Mouse (Mus musculus): Measurements from ENCODE around the gene P2ry6.

P2ry6 gene

DNA sequence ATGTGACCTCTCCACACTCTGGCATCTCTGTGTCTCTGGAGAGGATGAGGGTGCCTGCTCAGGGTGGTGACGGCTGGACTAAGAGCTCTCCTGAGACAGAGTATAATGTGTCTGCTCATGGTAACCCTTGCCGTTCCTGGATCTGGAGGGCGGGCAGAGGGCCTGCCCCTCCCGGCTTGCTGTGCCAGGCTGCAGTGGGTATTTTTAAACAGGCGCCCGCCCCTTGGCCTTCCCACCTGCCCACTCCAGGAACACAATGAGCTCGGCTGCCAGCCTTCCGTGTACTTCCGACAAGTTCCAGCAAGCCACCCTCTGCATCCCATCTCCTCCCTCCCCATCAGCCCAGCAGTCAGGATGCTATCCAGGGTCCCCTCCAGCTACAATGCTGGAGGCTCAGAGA is 62.7 kb downstream of the P2ry6 start:
- DNase-seq = peak in 1 of 2 experiments; percentile 50

DNA sequence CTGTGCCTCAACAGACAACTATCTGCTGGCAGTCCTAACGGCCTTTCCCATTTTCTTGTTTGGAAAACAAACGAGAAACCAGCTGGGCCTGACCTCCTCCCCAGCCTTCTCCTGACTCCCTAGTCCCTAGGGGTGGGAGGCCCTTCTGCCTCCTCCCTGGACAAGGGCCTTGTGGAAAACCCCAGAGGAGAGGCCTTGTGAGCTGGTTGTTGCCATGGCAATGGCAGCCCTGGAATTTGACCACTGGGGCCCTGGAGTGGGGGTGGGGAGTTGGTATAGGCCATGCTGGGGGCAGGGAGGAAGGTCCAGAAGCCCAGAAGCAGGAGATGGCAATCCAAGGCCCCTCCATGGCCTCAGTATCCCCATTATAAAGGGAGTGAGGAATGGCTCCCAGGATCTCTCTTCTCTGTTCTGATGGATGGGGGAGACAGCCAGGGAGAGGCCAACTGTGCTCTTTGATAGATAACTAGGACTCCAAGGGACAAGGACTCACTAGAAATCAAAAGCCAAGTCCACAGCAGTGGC is 63.1 kb downstream of the P2ry6 start:
- DNase-seq = peak; percentile 55 to 82

DNA sequence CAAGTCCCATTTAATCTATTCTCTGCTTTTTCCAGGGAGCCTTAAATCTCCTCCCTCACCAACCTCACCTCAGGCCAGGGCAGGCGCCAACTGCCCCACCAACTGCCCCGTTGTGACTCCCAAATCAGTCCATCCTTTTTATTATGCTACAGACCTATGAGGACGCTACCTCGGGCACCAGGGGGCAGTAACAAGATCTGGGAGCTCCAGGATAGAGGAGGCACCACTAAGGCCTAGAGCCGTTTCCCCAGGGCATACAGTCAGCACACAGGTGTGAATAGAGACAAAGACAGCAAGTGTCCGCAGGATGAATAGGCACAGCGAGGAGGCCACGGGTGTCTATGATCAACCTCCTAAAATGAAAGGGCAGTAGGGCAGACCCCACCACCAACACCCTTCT is 65.9 kb downstream of the P2ry6 start:
- DNase-seq = peak; percentile 57 to 64

DNA sequence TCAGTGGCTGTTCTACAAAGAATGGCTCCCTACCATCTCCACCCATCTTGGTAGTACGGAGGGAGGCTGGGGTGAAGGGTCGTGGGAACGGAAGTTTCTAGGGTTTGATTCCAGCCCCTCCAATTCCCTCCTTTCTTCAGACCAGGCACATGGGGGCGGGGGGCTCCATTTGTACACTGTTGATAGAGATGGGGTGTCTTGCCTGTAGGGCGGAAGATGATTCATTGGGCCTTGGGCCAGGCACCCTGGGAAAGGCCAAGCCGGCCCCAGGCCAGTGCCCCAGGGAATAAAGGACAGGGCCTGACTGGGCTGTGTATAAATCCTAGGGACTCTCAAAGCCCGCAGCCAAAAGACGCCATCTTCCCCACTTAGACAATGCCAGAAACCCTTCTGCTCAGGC is 66.4 kb downstream of the P2ry6 start:
- DNase-seq = peak; percentile 54 to 84

DNA sequence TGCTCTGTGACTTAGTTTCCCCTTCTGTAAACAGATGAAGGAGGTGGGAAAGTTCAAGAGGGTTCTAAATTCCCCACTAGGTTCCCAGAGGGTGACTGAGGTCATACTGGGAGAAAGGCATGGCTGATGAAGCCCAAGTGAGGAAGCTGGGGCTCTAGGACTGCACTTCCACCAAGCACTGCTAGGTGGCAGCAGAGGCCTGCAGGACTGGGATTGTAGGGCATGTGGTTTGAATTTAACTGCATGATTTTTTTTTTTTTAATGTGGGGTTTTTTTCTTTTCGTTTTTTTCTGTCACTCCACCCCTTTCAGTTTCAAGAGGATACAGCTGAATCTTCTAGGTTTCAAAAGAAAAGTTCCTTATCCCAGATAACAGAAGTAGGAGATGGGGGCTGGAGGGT is 67.2 kb downstream of the P2ry6 start:
- peak; percentile 85 to 88 for DNase-seq

DNA sequence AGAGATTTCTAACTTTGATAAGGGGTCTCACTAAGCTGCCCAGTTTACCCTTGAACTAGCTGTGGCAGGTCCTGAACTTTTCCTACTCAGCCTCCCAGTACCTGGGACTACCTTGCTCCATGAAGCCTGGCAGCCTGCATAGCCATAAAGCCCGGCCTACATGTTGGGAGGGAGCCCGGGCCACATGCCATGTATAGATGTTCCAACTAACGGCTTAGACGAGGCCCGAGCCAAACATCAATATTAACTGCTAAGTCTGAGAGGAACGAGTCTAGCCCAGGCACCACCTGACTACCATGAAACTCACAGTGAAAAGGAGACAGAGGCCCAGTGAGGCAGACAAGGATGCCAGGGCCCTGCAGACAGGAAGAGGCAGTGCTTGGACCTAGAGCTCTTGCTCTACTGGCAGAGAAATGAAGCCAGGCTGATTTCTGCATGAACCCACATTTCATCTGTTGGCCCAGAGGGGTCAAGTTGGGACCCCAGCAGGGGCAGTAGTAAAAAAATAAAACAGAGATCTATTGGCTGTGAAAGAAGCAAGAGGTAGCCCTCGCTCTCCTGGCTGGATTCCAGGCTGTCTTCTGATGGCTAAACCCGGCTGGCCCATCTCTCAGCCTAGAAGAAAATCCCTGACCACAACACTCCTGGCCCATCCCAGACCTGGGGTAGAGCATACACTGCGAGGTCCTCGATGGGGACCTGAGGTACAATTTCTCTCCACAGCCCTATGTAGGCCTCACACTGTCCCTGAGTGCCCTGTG is 68.2 kb downstream of the P2ry6 start:
- peak in 1 of 2 experiments; percentile 55 for DNase-seq

DNA sequence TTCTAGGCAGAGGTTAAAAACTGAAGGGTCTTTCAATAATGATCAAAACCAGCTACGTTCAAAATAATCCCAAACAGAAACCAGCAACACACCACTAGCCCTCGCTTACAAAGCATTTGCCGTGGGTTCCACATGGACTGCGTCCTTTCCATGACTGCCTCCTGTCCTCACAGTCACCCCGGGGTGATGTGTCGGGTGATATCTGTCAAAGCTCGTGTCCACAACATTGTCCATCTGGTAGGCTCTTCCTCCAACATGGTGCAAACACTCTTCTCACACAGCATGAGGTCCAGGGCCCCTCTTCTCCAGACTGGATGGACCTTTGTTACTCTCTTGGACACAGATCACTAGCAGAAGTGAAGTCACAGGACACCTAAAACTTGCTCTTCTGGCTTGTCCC is 69.4 kb downstream of the P2ry6 start:
- peak; percentile 61 to 83 for DNase-seq

DNA sequence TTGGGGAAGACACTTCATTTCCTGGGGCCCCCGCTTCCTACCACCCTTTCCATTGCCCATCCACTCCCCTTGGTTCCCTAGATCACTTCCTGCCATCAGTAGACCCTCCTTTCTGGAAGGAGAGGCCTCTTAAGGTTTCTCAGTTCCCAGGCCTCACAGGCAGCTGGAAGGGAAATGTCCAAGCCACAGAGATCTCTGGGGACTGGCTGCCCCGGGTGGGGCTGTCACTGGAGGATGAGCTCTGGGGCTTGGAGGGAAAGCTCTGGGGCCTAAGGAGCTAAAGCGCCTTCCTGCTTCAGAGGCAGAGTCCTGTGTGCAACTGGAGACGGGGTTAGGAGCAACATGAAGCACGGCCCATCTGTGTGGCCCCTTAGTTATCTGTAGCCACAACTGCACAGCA is 69.8 kb downstream of the P2ry6 start:
- peak in 1 of 2 experiments; percentile 55 for DNase-seq

DNA sequence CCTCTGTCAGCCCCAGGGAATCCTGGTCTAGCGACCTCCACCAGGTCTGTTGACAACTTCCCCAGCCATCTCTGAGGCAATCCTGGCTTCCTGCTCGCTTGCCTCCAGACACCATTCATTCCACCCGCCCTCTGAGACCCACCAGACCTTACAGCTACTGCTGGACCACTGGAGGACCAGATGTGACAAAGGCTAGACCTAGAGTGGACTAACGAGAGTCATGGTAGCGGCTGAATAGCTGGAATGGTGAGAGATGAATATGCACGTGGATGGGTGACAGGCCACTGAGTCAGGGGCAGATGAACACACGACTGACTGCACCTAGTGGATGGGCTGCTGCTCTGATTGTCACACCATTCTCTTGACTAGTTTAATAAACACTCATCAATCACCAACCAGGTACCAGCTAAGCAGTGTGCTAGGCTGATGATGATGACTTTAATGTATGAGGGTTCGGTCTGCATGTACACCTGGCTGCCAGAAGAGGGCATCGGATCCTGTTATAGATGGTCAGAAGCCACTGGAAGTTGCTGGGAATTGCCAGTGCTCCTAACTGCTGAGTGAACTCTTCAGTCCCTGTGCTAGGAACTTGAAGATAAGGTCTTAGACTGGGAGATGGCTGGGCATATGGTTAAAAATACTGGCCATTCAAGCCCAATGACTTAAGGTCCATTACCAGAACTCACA is 71.9 kb downstream of the P2ry6 start:
- no peak for DNase-seq

DNA sequence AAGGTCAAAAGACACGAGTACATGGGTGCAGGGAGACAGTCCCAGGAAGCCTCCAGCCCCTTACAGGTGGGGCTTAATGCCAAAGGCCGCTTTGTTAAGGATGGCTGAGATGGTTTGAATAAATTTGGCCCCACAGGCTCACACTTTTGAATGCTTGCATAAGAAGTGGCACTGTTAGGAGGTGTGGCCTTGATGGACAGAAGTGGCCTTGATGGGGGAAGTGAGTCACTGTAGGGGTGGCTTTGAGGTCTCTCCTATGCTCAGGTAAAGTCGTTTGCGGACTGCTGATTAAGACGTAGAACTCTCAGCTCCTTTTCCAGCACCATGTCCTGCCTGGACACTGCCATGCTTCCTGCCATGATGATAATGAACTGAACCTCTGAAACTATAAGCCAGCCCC is 76.6 kb downstream of the P2ry6 start:
- no peak for DNase-seq

DNA sequence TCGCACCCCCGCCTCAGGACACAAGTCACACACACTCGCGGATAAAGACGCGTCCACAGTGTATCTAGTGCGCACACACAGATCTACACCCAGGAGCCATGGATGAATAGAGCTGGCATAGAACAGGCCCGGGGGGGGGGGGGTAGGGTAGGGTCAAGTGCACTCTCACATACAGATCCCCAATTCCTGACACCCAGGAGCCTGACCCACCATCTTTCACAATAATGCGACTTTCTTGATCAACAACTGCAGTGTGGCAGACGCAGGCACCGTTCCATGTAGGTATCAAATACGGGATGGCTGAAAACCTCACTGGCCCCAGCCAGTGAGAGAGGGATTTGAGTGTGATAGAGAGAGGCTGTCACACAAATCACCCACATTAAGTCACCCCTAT is 79.6 kb downstream of the P2ry6 start:
- no peak for DNase-seq

DNA sequence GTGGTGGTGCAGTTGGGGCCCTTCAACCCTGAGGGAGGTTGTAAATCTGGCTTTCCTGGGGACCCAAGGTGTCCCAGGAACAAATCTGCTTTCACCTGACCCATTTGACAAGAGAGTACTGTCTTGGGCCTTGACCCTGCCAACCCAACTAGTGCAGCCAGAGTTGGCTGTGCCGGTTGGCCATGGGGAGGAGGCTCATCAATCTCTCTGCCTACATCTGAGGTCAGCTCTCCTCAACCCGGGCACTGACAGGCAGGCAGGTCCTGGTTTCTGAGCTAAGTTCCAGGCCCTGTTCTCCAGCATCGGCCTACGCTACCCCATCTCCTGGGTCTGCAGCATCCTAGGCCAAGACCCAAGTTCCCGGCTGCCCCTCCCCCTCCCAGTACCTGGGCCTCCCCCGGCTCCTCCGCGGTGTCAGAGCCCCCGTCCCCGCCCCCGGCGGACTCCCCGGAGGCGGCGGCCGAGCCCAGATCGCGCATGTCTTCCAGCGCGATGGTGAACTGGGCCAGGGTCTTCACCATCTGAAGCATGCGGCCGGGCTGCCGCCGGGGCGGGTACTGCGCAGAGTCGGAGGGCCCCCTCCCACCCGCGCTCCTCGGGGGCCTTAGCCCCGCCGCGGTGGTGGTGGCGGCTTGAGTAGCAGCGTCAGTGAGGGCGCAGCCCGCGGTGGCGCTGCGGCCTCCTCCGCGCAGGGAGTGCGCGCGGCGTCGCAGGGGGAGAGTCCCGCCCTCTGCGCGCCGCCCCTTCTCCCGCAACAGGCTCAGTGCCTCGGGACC is 80.2 kb downstream of the P2ry6 start:
- DNase-seq = peak in 1 of 2 experiments; percentile 55

DNA sequence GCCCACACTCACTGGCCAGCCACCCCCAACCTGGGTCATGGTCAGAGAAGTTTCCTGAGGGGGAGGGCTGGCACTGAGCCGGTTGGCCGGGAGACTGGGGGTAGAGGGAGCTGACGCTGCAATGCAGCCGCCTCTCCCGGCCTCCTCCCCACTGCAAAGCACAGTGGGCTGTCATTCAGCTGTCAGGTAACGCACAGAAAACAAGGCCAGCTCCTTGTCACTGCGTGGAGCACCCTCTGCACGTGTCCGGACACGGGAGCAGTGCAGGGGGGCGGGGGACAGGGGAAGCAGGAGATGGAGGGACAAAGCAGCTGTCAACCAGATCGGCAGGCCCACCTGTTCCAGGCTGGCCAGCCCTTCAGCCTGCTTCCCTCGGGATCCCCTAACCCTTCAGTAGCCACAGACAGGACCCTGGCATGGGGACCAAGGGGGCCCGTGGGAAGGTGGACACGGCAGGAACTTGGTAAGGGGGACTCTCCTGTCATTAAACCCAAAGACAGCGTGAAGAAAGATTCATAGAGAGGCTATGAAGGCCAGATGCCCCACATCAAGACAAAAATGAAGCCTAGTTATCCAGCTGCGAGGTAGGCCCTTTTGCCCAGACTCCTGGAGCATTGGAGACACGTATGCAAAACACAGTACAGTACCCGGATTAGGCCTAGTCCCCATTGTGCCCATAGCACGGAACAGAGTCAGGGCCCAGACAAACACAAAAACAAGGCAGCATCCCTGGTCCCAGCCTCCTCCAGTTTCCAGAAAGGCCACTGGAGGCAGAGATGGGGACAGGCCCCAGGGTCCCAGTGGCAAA is 81.0 kb downstream of the P2ry6 start:
- peak; percentile 33 to 67 for DNase-seq

All from lung, postnatal 4 days (tissue).